In genomic region chr11:87816707-87817442, GRCm38 (mm10) we compare ENCODE assay signal across 8 mouse cellular contexts. TPM values are rescaled to one million over a fixed set of nuclear protein-coding genes. Genes with fewer than 3 reads are reported as not detected.
DNase-seq lines count a peak whose midpoint lies in the region; TF ChIP-seq lines count a peak whose summit lies in the region.

No protein-coding gene starts in this region.

- peak; percentile 66 for TF ChIP-seq CTCF in gastrocnemius, adult 2 months (IDR thresholded peaks at IDR 0.05)

- peak; percentile 25 for DNase-seq in gastrocnemius, adult 2 months
- no peak for DNase-seq in gastrocnemius, postnatal 36 days
- DNase-seq in adrenal gland, adult 2 months = peak; percentile 24
- DNase-seq in embryonic facial prominence, embryonic 10.5 days (ENCODE audit: low spot score) = peak; percentile 68
- peak; percentile 31 to 51 for DNase-seq in heart, postnatal 14 days
- peak; percentile 21 to 43 for DNase-seq in layer of hippocampus, adult 8-10 months (ENCODE audit: low spot score in 2 of 2)
- DNase-seq in lung, postnatal 14 days = peak; percentile 30
- peak; percentile 53 for DNase-seq in retina, postnatal 7 days (ENCODE audit: low read depth, low spot score)

- 3% methylated on average over 31 of the region's 31 CpGs for WGBS in embryonic facial prominence, embryonic 10.5 days

- intact Hi-C loops in gastrocnemius, adult 2 months (cut with DNase I) = no loop called here
- intact Hi-C loops in gastrocnemius, postnatal 36 days (cut with DNase I) = no loop called here
- intact Hi-C loops in heart, postnatal 14 days (cut with DNase I) = loop anchor here (1.0 kb wide), 1 partner anchor 155 kb away; the partner anchor contains the start of gene Rnf43

- no peaks in the 10 kb centered on the region for H3K36me3 ChIP-seq in embryonic facial prominence, embryonic 10.5 days (replicated peaks)

- no peak overlapping the region for H3K27ac ChIP-seq in gastrocnemius, adult 2 months
- peak overlapping the region; percentile 66; the same call in 1 of the 2 replicates for H3K27ac ChIP-seq in embryonic facial prominence, embryonic 10.5 days (replicated peaks)

- no peaks in the 10 kb centered on the region for H3K9me3 ChIP-seq in embryonic facial prominence, embryonic 10.5 days

- peak overlapping the region; percentile 66 for H3K4me3 ChIP-seq in gastrocnemius, adult 2 months
- peak overlapping the region; percentile 58 for H3K4me3 ChIP-seq in embryonic facial prominence, embryonic 10.5 days

- H3K4me1 ChIP-seq in embryonic facial prominence, embryonic 10.5 days = peaks cover 24% of the 10 kb centered on the region

- peaks cover 28% of the 10 kb centered on the region for H3K27me3 ChIP-seq in embryonic facial prominence, embryonic 10.5 days (replicated peaks; ENCODE audit: low read depth, poor library complexity, severe bottlenecking)

RNA-seq across cellular contexts. Expression of gene Lpo, which starts 11.2 kb away (rescaled TPM):
- not detected for total RNA-seq in gastrocnemius, adult 2 months (2021)
- total RNA-seq in gastrocnemius, postnatal 36 days (2021) = not detected
- total RNA-seq in adrenal gland, adult 2 months (2021) = not detected
- polyA plus RNA-seq in adrenal gland, adult 2 months (2012; rRNA removed) = not detected in 2 replicates
- polyA plus RNA-seq in embryonic facial prominence, embryonic 10.5 days (2016; fragmentation: Nextera tagmentation; extraction: Ambion mirVana) = 0.25 TPM in 2 replicates
- total RNA-seq in heart, postnatal 14 days (2021) = under 1 TPM in 1 of 2 experiments, not detected in 1; 0.22 TPM
- 1 to 10 TPM in 1 of 4 experiments, under 1 TPM in 3; 0.20 to 1.0 (median 0.30) TPM for total RNA-seq in layer of hippocampus, adult 8-10 months (2022)

RNA-seq across cellular contexts. Expression of gene Mpo, which starts 23.5 kb away (rescaled TPM):
- not detected for total RNA-seq in gastrocnemius, adult 2 months (2021)
- not detected for total RNA-seq in gastrocnemius, postnatal 36 days (2021)
- total RNA-seq in adrenal gland, adult 2 months (2021) = under 1 TPM in 1 of 2 experiments, not detected in 1; 0.29 TPM
- not detected in 2 replicates for polyA plus RNA-seq in adrenal gland, adult 2 months (2012; rRNA removed)
- 5.2 and 6.3 TPM in 2 replicates for polyA plus RNA-seq in embryonic facial prominence, embryonic 10.5 days (2016; fragmentation: Nextera tagmentation; extraction: Ambion mirVana)
- total RNA-seq in heart, postnatal 14 days (2021) = under 1 TPM in 1 of 2 experiments, not detected in 1; 0.61 TPM
- total RNA-seq in layer of hippocampus, adult 8-10 months (2022) = under 1 TPM in 1 of 4 experiments, not detected in 3; 0.79 TPM

RNA-seq across cellular contexts. Expression of gene Mks1, which starts 36.1 kb away (rescaled TPM):
- 1 to 10 TPM; 1.5 to 1.9 TPM for total RNA-seq in gastrocnemius, adult 2 months (2021)
- total RNA-seq in gastrocnemius, postnatal 36 days (2021) = 1 to 10 TPM; 1.3 to 1.8 TPM
- total RNA-seq in adrenal gland, adult 2 months (2021) = 10 to 100 TPM in 1 of 2 experiments, 1 to 10 TPM in 1; 6.6 to 11.9 TPM
- 19.2 and 20.7 TPM in 2 replicates for polyA plus RNA-seq in adrenal gland, adult 2 months (2012; rRNA removed)
- 18.4 and 18.7 TPM in 2 replicates for polyA plus RNA-seq in embryonic facial prominence, embryonic 10.5 days (2016; fragmentation: Nextera tagmentation; extraction: Ambion mirVana)
- total RNA-seq in heart, postnatal 14 days (2021) = 1 to 10 TPM; 2.1 to 2.9 TPM
- total RNA-seq in layer of hippocampus, adult 8-10 months (2022) = 1 to 10 TPM; 6.3 to 8.1 (median 6.9) TPM

RNA-seq across cellular contexts. Expression of gene Tspoap1, which starts 56.5 kb away (rescaled TPM):
- total RNA-seq in gastrocnemius, adult 2 months (2021) = not detected
- total RNA-seq in gastrocnemius, postnatal 36 days (2021) = under 1 TPM in 1 of 2 experiments, not detected in 1; 0.13 TPM
- total RNA-seq in adrenal gland, adult 2 months (2021) = 1 to 10 TPM; 3.3 to 4.6 TPM
- 6.6 and 9.7 TPM in 2 replicates for polyA plus RNA-seq in adrenal gland, adult 2 months (2012; rRNA removed)
- polyA plus RNA-seq in embryonic facial prominence, embryonic 10.5 days (2016; fragmentation: Nextera tagmentation; extraction: Ambion mirVana) = 4.0 and 7.0 TPM in 2 replicates
- under 1 TPM; 0.17 to 0.19 TPM for total RNA-seq in heart, postnatal 14 days (2021)
- 100 to 1,000 TPM; 145 to 183 (median 166) TPM for total RNA-seq in layer of hippocampus, adult 8-10 months (2022)

RNA-seq across cellular contexts. Expression of gene Epx, which starts 58.5 kb away (rescaled TPM):
- not detected for total RNA-seq in gastrocnemius, adult 2 months (2021)
- total RNA-seq in gastrocnemius, postnatal 36 days (2021) = not detected
- total RNA-seq in adrenal gland, adult 2 months (2021) = not detected
- polyA plus RNA-seq in adrenal gland, adult 2 months (2012; rRNA removed) = not detected in 2 replicates
- not detected in 2 replicates for polyA plus RNA-seq in embryonic facial prominence, embryonic 10.5 days (2016; fragmentation: Nextera tagmentation; extraction: Ambion mirVana)
- not detected for total RNA-seq in heart, postnatal 14 days (2021)
- under 1 TPM in 2 of 4 experiments, not detected in 2; 0.16 to 0.35 TPM for total RNA-seq in layer of hippocampus, adult 8-10 months (2022)

Comparison
In these comparisons a context has a peak if more than half of its experiments do, and no peak if none do; other contexts are left out.
1. DNase-seq: peak in gastrocnemius, adult 2 months (single experiment), adrenal gland, adult 2 months (single experiment), embryonic facial prominence, embryonic 10.5 days (single experiment), heart, postnatal 14 days (2 of 2), layer of hippocampus, adult 8-10 months (2 of 2), lung, postnatal 14 days (single experiment) and retina, postnatal 7 days (single experiment); none in gastrocnemius, postnatal 36 days (0 of 2).